Mouse (Mus musculus) stomach, adult 2 months (tissue): ENCODE data around the gene Prr30. TPM values are rescaled to one million over a fixed set of nuclear protein-coding genes. Genes with fewer than 3 reads are reported as not detected.

ENCODE experiments used
- polyA plus RNA-seq: library from polyadenylated mRNA; depleted of rRNA; stranded (reverse); fragments of >200 nt; gene quantifications from 2 replicates; pipeline ENCODE4 v1.2.3, GENCODE M21; 2012; rRNA removed

Prr30 gene
- polyA plus RNA-seq: not detected in 2 replicates

GRCm38 (mm10) chr14:101200230-101200629, at the start of gene Prr30:
Gene Prr30, minus strand, starts transcription at chr14:101200330.

